Mouse (Mus musculus) lung, postnatal 0 days (tissue): ENCODE data around the gene Fbxl17.

Experiments
- CTCF ChIP-seq: IDR thresholded peaks from 2 replicates; pipeline ENCODE4 v1.5.1; 2016; ENCODE audit warnings: antibody characterized with exemption, mild to moderate bottlenecking
- EP300 ChIP-seq: IDR thresholded peaks from 2 replicates; pipeline ENCODE4 v1.6.1; 2016; ENCODE audit warnings: antibody characterized with exemption, mild to moderate bottlenecking, control low read depth

- TF ChIP-seq CTCF (no peak), EP300 (no peak)
These were observed 5.8 kb downstream of the Fbxl17 start for GRCm38 (mm10) chr17:63493876-63494580.
